Mouse (Mus musculus): ENCODE measurements around the gene Slc23a2.

The Slc23a2 gene

GRCm38 (mm10) chr2:132134758-132135157, 10.2 kb downstream of the Slc23a2 start:
- no peak for DNase-seq (ENCODE audit: low spot score)

- no peak for DNase-seq (ENCODE audit: low spot score)
These were observed 11.5 kb downstream of the Slc23a2 start for GRCm38 (mm10) chr2:132133436-132133835.

- peak; percentile 62 for DNase-seq (ENCODE audit: low spot score)
These were observed 13.6 kb downstream of the Slc23a2 start for GRCm38 (mm10) chr2:132131266-132131665.

GRCm38 (mm10) chr2:132129980-132130379, 14.9 kb downstream of the Slc23a2 start:
- no peak for DNase-seq (ENCODE audit: low spot score)

- DNase-seq (ENCODE audit: low spot score) = no peak
These were observed 15.7 kb downstream of the Slc23a2 start for GRCm38 (mm10) chr2:132129247-132129646.

GRCm38 (mm10) chr2:132127904-132128303, 17.0 kb downstream of the Slc23a2 start:
- no peak for DNase-seq (ENCODE audit: low spot score)

GRCm38 (mm10) chr2:132126292-132126691, 18.6 kb downstream of the Slc23a2 start:
- DNase-seq (ENCODE audit: low spot score) = no peak

GRCm38 (mm10) chr2:132123063-132123462, 21.8 kb downstream of the Slc23a2 start:
- no peak for DNase-seq (ENCODE audit: low spot score)

GRCm38 (mm10) chr2:132121050-132121449, 23.9 kb downstream of the Slc23a2 start:
- DNase-seq (ENCODE audit: low spot score) = no peak

- DNase-seq (ENCODE audit: low spot score) = no peak
These were observed 26.3 kb downstream of the Slc23a2 start for GRCm38 (mm10) chr2:132118646-132119045.

- DNase-seq (ENCODE audit: low spot score) = no peak
These were observed 29.0 kb downstream of the Slc23a2 start for GRCm38 (mm10) chr2:132115936-132116335.

- no peak for DNase-seq (ENCODE audit: low spot score)
These were observed 29.6 kb downstream of the Slc23a2 start for GRCm38 (mm10) chr2:132115344-132115743.

GRCm38 (mm10) chr2:132113962-132114759, 30.7 kb downstream of the Slc23a2 start:
- DNase-seq (ENCODE audit: low spot score) = no peak

- no peak for DNase-seq (ENCODE audit: low spot score)
These were observed 32.6 kb downstream of the Slc23a2 start for GRCm38 (mm10) chr2:132112319-132112718.

GRCm38 (mm10) chr2:132111905-132112304, 33.0 kb downstream of the Slc23a2 start:
- DNase-seq (ENCODE audit: low spot score) = no peak

GRCm38 (mm10) chr2:132111266-132111665, 33.6 kb downstream of the Slc23a2 start:
- DNase-seq (ENCODE audit: low spot score) = peak; percentile 71

GRCm38 (mm10) chr2:132110702-132111101, 34.2 kb downstream of the Slc23a2 start:
- DNase-seq (ENCODE audit: low spot score) = no peak

GRCm38 (mm10) chr2:132108988-132109387, 35.9 kb downstream of the Slc23a2 start:
- DNase-seq (ENCODE audit: low spot score) = no peak

GRCm38 (mm10) chr2:132107611-132108010, 37.3 kb downstream of the Slc23a2 start:
- DNase-seq (ENCODE audit: low spot score) = no peak

GRCm38 (mm10) chr2:132106069-132106468, 38.8 kb downstream of the Slc23a2 start:
- DNase-seq (ENCODE audit: low spot score) = no peak

- no peak for DNase-seq (ENCODE audit: low spot score)
These were observed 41.6 kb downstream of the Slc23a2 start for GRCm38 (mm10) chr2:132103265-132103664.

GRCm38 (mm10) chr2:132102505-132103130, 42.3 kb downstream of the Slc23a2 start:
- no peak for DNase-seq (ENCODE audit: low spot score)

- no peak for DNase-seq (ENCODE audit: low spot score)
These were observed 45.8 kb downstream of the Slc23a2 start for GRCm38 (mm10) chr2:132098942-132099672.
